Mouse (Mus musculus): ENCODE data around the gene Dctn2.

The Dctn2 gene

GRCm38 (mm10) chr10:127264336-127264735, 1.8 kb upstream of the Dctn2 start:
- peak; percentile 60 for DNase-seq

- DNase-seq = peak; percentile 48
These were observed 1.2 kb upstream of the Dctn2 start for GRCm38 (mm10) chr10:127264971-127265370.

GRCm38 (mm10) chr10:127265727-127266111, 449 bp upstream of the Dctn2 start:
- peak; percentile 65 for DNase-seq

GRCm38 (mm10) chr10:127267318-127267717, 1.1 kb downstream of the Dctn2 start:
- DNase-seq = peak; percentile 51

GRCm38 (mm10) chr10:127268401-127268800, 2.2 kb downstream of the Dctn2 start:
- peak; percentile 34 for DNase-seq

GRCm38 (mm10) chr10:127269036-127269435, 2.9 kb downstream of the Dctn2 start:
- DNase-seq = peak; percentile 41

- DNase-seq = no peak
These were observed 3.7 kb downstream of the Dctn2 start for GRCm38 (mm10) chr10:127269884-127270283.

GRCm38 (mm10) chr10:127272371-127272770, 6.2 kb downstream of the Dctn2 start:
- no peak for DNase-seq

GRCm38 (mm10) chr10:127274261-127275022, 8.3 kb downstream of the Dctn2 start:
- DNase-seq = no peak

- no peak for DNase-seq
These were observed 13.6 kb downstream of the Dctn2 start for GRCm38 (mm10) chr10:127279730-127280129.

GRCm38 (mm10) chr10:127281316-127281715, 15.1 kb downstream of the Dctn2 start:
- DNase-seq = no peak

GRCm38 (mm10) chr10:127282620-127283215, 16.6 kb downstream of the Dctn2 start:
- DNase-seq = no peak

- no peak for DNase-seq
These were observed 18.0 kb downstream of the Dctn2 start for GRCm38 (mm10) chr10:127284105-127284622.

GRCm38 (mm10) chr10:127284724-127285500, 18.7 kb downstream of the Dctn2 start:
- no peak for DNase-seq

GRCm38 (mm10) chr10:127285644-127286043, 19.5 kb downstream of the Dctn2 start:
- no peak for DNase-seq

GRCm38 (mm10) chr10:127286194-127286593, 20.0 kb downstream of the Dctn2 start:
- DNase-seq = no peak

GRCm38 (mm10) chr10:127286730-127287129, 20.6 kb downstream of the Dctn2 start:
- peak; percentile 67 for DNase-seq

GRCm38 (mm10) chr10:127287271-127287935, 21.2 kb downstream of the Dctn2 start:
- DNase-seq = peak; percentile 58

- DNase-seq = peak; percentile 72
These were observed 21.7 kb downstream of the Dctn2 start for GRCm38 (mm10) chr10:127287936-127288293.

GRCm38 (mm10) chr10:127288328-127288799, 22.2 kb downstream of the Dctn2 start:
- DNase-seq = peak; percentile 66

GRCm38 (mm10) chr10:127288800-127289572, 22.8 kb downstream of the Dctn2 start, which contains the start of gene Mbd6:
Gene Mbd6 (minus strand): TSS chr10:127289018.
- peak; percentile 95 for DNase-seq
